Mouse (Mus musculus) cerebellum, adult 2 months (tissue): ENCODE measurements at regions not wholly inside any gene's neighbourhood (a gene's known extent, or its start where the extent isn't known, plus 50 kb on each side); places are given as distances from the start of the nearest gene placed in this dataset.

Experiments used
- CTCF ChIP-seq: fragments of 200-500 bp; IDR thresholded peaks from 2 replicates; pipeline ENCODE4 v1.5.1; 2011; ENCODE audit warnings: low read depth, mild to moderate bottlenecking, control low read depth, low read length, moderate library complexity, borderline replicate concordance; ENCODE audit not compliant: insufficient read depth
- POLR2A ChIP-seq: fragments of 200-500 bp; IDR thresholded peaks from 2 replicates; pipeline ENCODE4 v1.6.1; 2011; ENCODE audit warnings: low read length, control low read depth, borderline replicate concordance; ENCODE audit not compliant: insufficient read depth

- no peak for TF ChIP-seq CTCF
- no peak for TF ChIP-seq POLR2A
Measured at GRCm38 (mm10) chr9:112307837-112308236, 72.1 kb upstream of the Arpp21 start.
